Mouse (Mus musculus) layer of hippocampus, postnatal 14 days (tissue): Measurements from ENCODE around the gene Fas. TPM values are rescaled to one million over a fixed set of nuclear protein-coding genes. Genes with fewer than 3 reads are reported as not detected.

ENCODE experiments used
- DNase-seq, 2 experiments: peaks; one replicate each; pipeline ENCODE4 v3.0.0; 2021 to 2022; ENCODE audit warnings: low spot score in 2 of 2, mixed read lengths in 1 of 2
- total RNA-seq, 2 experiments: library from RNA; stranded (reverse); gene quantifications; 2 replicates each; pipeline ENCODE4 v1.2.3; 2021

Gene Fas
- total RNA-seq, 2 experiments from 2014 or later = 1.9 to 2.0 TPM

DNA sequence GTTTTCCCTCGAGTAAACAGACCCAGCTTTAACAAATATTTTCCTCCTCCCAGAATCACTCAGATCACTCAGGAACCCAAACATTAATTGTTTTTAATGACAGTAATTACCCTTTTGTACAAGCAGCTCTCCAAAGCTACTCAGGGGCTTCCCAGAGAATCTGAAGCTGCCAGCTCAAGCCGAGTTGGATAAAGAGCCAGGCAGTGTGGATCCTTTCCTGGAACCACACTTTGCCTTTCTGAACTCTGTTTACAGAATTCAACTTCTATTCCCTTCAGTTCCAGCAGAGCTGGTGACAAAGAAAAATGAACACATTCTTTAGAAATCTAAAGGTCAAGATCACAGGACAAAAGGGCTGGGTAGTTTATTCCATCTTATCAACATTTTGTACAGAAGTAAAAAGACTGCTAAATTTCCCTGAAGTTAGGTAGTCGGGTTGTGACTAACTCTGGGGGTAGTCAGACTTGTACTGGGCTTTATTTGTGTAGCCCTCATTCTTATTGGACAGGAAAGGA lies 62.9 kb downstream of the Fas start:
- DNase-seq = no peak

DNA sequence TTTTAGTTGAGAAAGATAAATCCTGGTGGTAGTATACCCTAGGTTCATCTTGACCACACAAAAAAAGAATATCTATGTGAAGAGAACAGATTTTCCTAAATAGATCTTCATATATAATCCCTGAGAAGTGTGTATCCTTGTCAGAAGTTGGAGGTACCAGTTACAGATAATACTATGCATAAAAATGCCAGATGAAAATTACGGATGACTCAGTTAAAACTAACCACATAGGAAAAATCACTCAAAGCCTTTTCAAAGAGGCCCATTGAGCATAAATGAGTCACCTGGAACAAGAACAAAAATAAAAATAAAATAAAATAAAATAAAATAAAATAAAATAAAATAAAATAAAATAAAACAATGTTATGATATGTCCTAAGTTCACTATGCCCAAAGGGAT lies 72.2 kb downstream of the Fas start:
- DNase-seq = no peak

DNA sequence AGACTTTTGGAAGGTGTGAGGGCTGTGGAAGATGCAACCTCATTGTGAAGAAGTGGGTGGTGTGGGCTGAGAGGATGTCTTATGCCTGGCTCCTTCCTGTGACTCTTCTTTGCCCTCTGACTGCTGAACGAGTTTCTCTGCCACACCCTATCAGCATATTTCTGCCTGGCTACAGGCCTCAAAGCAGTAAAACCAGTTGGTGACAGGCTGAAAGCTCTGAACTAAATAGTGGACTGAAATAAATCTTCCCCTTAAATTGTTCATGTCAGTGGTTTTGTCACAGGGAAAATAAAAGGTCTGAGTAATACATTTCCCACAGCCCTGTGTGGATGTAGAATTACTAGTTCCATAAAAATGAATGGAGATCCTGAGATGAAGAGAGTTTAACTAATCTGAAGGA lies 79.1 kb downstream of the Fas start:
- no peak for DNase-seq

DNA sequence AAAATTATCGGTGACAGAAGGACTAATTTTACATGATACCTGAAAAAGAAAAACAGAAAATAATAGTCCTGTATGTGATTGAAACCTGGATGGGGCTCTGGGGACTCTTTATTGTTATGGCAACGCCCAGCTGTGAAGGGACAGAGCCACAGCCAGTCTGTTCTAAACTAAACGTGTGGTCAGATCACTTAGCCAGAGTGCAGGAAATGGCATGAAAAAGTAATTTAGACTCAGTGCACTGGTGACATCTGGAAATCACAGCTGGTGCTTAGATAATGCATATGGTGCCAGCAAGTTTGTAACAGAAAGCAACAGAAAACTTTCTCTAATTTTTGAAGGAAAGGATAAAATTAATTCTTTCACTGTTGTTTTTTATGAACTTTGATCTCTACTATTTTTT lies 79.9 kb downstream of the Fas start:
- DNase-seq = no peak

Other genes starting within 250 kb of the Fas start
- not detected for gene Lipn, start 223.3 kb upstream of the Fas start, total RNA-seq
- under 1 TPM in 1 of 2 experiments, not detected in 1; 0.52 TPM for gene Lipm, start 189.7 kb upstream of the Fas start, total RNA-seq
- not detected for gene Ankrd22, start 124.6 kb upstream of the Fas start, total RNA-seq
- 10 to 100 TPM; 16.4 to 19.7 TPM for gene Stambpl1, start 98.4 kb upstream of the Fas start, total RNA-seq
- gene Acta2, start 35.1 kb upstream of the Fas start, total RNA-seq = 10 to 100 TPM; 16.4 to 22.9 TPM
- gene Ch25h, start 184.5 kb downstream of the Fas start, total RNA-seq = under 1 TPM; 0.32 to 0.36 TPM
- gene Lipa, start 236.8 kb downstream of the Fas start, total RNA-seq = 10 to 100 TPM; 16.1 to 19.3 TPM